Mouse (Mus musculus) hematopoietic stem cell, adult 5-6 weeks (primary cell): Measurements from ENCODE around the gene Pccb. TPM values are rescaled to one million over a fixed set of nuclear protein-coding genes. Genes with fewer than 3 reads are reported as not detected.

Experiments
- ATAC-seq, 2 experiments: fragments of 125-278 bp in 1 of 2; replicated peaks in 1 of 2; 2 replicates each; pipeline ENCODE4 v1.8.0; 2016 to 2017; ENCODE audit warnings: inconsistent platforms in 2 of 2, mild to moderate bottlenecking in 2 of 2, moderate number of reproducible peaks in 2 of 2, low read depth in 1 of 2, moderate TSS enrichment in 1 of 2; ENCODE audit not compliant: low FRiP score in 2 of 2, poor library complexity in 2 of 2, severe bottlenecking in 2 of 2, insufficient read depth in 1 of 2, low TSS enrichment in 1 of 2
- total RNA-seq: library from RNA; stranded (forward); fragments of 172-1452, 232-1000 nt; gene quantifications from 2 replicates; pipeline ENCODE4 v1.2.3, GENCODE M21; 2017

The Pccb gene
- total RNA-seq, 1 experiment from 2014 or later = 18.1 TPM

- ATAC-seq = no peak
Observed at GRCm38 (mm10) chr9:101003302-101003701, 31.4 kb downstream of the Pccb start.

- no peak for ATAC-seq
Observed at GRCm38 (mm10) chr9:101002841-101003240, 31.9 kb downstream of the Pccb start.

- ATAC-seq = 0 out of 4 replicates have a peak, but pooled peaks of 1 of the 2 experiments have one; percentile 39
Observed at GRCm38 (mm10) chr9:101002053-101002452, 32.6 kb downstream of the Pccb start.

GRCm38 (mm10) chr9:100997138-100997537, 37.6 kb downstream of the Pccb start:
- ATAC-seq = no peak

GRCm38 (mm10) chr9:100993937-100994336, 40.8 kb downstream of the Pccb start:
- ATAC-seq = no peak

- no peak for ATAC-seq
Observed at GRCm38 (mm10) chr9:100992191-100992590, 42.5 kb downstream of the Pccb start.

- ATAC-seq = no peak
Observed at GRCm38 (mm10) chr9:100991321-100991720, 43.4 kb downstream of the Pccb start.

GRCm38 (mm10) chr9:100990609-100991008, 44.1 kb downstream of the Pccb start:
- no peak for ATAC-seq

GRCm38 (mm10) chr9:100987850-100988249, 46.8 kb downstream of the Pccb start:
- no peak for ATAC-seq

- ATAC-seq = no peak
Observed at GRCm38 (mm10) chr9:100987006-100987405, 47.7 kb downstream of the Pccb start.

- ATAC-seq = no peak
Observed at GRCm38 (mm10) chr9:100984381-100985310, 50.1 kb downstream of the Pccb start.

- ATAC-seq = no peak
Observed at GRCm38 (mm10) chr9:100982786-100983185, 51.9 kb downstream of the Pccb start.

GRCm38 (mm10) chr9:100979260-100979659, 55.4 kb downstream of the Pccb start:
- no peak for ATAC-seq

- no peak for ATAC-seq
Observed at GRCm38 (mm10) chr9:100978666-100979065, 56.0 kb downstream of the Pccb start.

- ATAC-seq = no peak
Observed at GRCm38 (mm10) chr9:100969461-100969860, 65.2 kb downstream of the Pccb start.

- no peak for ATAC-seq
Observed at GRCm38 (mm10) chr9:100964106-100964505, 70.6 kb downstream of the Pccb start.

GRCm38 (mm10) chr9:100963428-100963912, 71.2 kb downstream of the Pccb start:
- no peak for ATAC-seq

GRCm38 (mm10) chr9:100962903-100963427, 71.7 kb downstream of the Pccb start:
- no peak for ATAC-seq
